Mouse (Mus musculus): ENCODE measurements around the gene Ccnb1. TPM values are rescaled to one million over a fixed set of nuclear protein-coding genes. Genes with fewer than 3 reads are reported as not detected.

Ccnb1 gene
- 4.3 and 11.2 TPM in 2 replicates for polyA plus RNA-seq (2012; rRNA removed)

DNA sequence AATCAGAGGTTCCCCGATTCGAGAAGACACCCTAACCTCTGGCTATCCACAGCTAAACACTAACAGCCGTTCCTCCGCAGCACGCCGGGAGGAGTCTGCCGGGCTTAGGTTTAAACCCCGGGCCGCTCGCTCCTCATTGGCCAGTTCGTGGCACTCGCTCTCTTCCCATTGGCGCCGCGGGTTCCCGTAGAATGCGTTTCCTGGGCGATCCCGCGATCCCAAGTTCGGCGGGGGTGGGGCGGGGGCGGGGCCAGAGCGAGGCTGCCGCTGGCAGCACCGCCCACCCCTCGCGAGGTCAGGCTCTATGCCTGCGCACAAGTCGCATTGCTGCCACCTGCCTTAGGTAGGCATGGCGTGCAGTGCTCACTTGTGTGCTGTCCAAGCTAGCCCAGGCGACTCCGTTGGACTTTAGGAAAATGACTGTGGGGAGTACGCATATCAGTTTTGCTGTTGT, at the start of gene Ccnb1:
Gene Ccnb1 (minus strand): TSS at position 157 of the 454 bp plus-strand sequence.
- Histone ChIP-seq H3K4me1 (ENCODE audit: control insufficient read depth, insufficient read depth, insufficient read length, low read length) (0 out of 2 replicates have a peak, but pooled peaks cover 2% of the 10 kb centered on the region), H3K27me3 (ENCODE audit: control insufficient read depth, insufficient read depth, low read length) (no peaks in the 10 kb centered on the region), H3K27ac (ENCODE audit: insufficient read depth, low read depth, low read length) (no peak within 1 kb of the TSS), H3K4me3 (ENCODE audit: low read depth, low read length) (peak within 1 kb of the TSS; percentile 64), H3K36me3 (ENCODE audit: control insufficient read depth, insufficient read depth, low read length) (0 out of 2 replicates have a peak, but pooled peaks cover 2% of the 10 kb centered on the region)
- WGBS = under 1% methylated on average over 35 of the region's 35 CpGs
- TF ChIP-seq CTCF (IDR thresholded peaks at IDR 0.05; ENCODE audit: extremely low read depth, insufficient read length, insufficient replicate concordance, low read depth, low read length) (no peak), POLR2A (IDR thresholded peaks at IDR 0.05; ENCODE audit: low read depth, low read length) (peak; percentile 39; the same call in 1 of the 2 replicates)

DNA sequence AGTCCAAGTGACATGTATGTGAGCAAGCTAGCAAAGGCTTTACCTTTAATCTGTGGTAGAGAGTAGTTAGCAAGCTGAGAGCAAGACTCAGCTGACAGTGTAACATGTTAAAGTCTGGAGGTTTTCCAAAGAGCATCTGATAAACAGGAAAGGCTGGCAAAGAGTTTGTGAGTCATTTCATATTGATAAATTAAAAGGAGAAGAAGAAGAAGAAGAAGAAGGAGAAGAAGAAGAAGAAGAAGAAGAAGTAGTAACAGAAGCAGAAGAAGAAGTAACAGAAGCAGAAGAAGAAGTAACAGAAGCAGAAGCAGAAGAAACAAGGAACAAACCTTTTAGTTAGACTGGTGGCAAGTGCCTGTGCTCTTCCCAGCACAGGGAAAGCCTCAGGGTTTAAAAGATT, 48.4 kb upstream of the Ccnb1 start:
- Histone ChIP-seq H3K27me3 (ENCODE audit: control insufficient read depth, insufficient read depth, low read length) (no peaks in the 10 kb centered on the region), H3K4me1 (ENCODE audit: control insufficient read depth, insufficient read depth, insufficient read length, low read length) (peaks cover 17% of the 10 kb centered on the region), H3K27ac (ENCODE audit: insufficient read depth, low read depth, low read length) (no peak overlapping the region), H3K36me3 (ENCODE audit: control insufficient read depth, insufficient read depth, low read length) (peaks cover 3% of the 10 kb centered on the region; the same call in 1 of the 2 replicates), H3K4me3 (ENCODE audit: low read depth, low read length) (no peak overlapping the region)
- no peak for TF ChIP-seq POLR2A (IDR thresholded peaks at IDR 0.05; ENCODE audit: low read depth, low read length)
- no peak for TF ChIP-seq CTCF (IDR thresholded peaks at IDR 0.05; ENCODE audit: extremely low read depth, insufficient read length, insufficient replicate concordance, low read depth, low read length)

DNA sequence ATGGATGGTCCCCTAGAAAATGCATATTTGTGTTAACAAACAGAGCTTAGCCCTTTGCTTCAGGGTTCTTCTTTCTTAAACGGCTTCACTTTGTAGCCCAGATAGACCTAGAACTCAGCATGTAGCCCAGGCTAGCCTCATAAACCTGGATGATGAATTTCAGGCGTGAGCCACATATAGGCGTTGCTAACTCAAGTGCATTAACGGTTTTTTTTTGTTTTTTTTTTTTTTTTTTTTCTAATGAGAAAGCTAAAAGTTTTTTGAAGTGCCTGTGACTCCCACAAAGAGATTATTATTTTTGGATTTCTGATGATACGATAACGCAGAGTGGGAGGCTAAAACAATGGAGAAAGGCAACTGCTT, 47.3 kb upstream of the Ccnb1 start:
- WGBS = 45% methylated on average over 6 of the region's 6 CpGs
- Histone ChIP-seq H3K36me3 (ENCODE audit: control insufficient read depth, insufficient read depth, low read length) (peaks cover 5% of the 10 kb centered on the region; the same call in 1 of the 2 replicates), H3K4me3 (ENCODE audit: low read depth, low read length) (no peak overlapping the region), H3K27ac (ENCODE audit: insufficient read depth, low read depth, low read length) (no peak overlapping the region), H3K27me3 (ENCODE audit: control insufficient read depth, insufficient read depth, low read length) (no peaks in the 10 kb centered on the region), H3K4me1 (ENCODE audit: control insufficient read depth, insufficient read depth, insufficient read length, low read length) (peaks cover 15% of the 10 kb centered on the region)
- TF ChIP-seq POLR2A (IDR thresholded peaks at IDR 0.05; ENCODE audit: low read depth, low read length) = no peak
- no peak for TF ChIP-seq CTCF (IDR thresholded peaks at IDR 0.05; ENCODE audit: extremely low read depth, insufficient read length, insufficient replicate concordance, low read depth, low read length)

- Histone ChIP-seq H3K27ac (ENCODE audit: insufficient read depth, low read depth, low read length) (peak within 1 kb of the TSS; percentile 95), H3K4me3 (ENCODE audit: low read depth, low read length) (peak within 1 kb of the TSS; percentile 96), H3K27me3 (ENCODE audit: control insufficient read depth, insufficient read depth, low read length) (no peaks in the 10 kb centered on the region), H3K36me3 (ENCODE audit: control insufficient read depth, insufficient read depth, low read length) (peaks cover 9% of the 10 kb centered on the region), H3K4me1 (ENCODE audit: control insufficient read depth, insufficient read depth, insufficient read length, low read length) (peaks cover 12% of the 10 kb centered on the region)
- peak; percentile 78 for TF ChIP-seq POLR2A (IDR thresholded peaks at IDR 0.05; ENCODE audit: low read depth, low read length)
- TF ChIP-seq CTCF (IDR thresholded peaks at IDR 0.05; ENCODE audit: extremely low read depth, insufficient read length, insufficient replicate concordance, low read depth, low read length) = peak; percentile 85
- WGBS = under 1% methylated on average over 93 of the region's 94 CpGs
Measured at GRCm38 (mm10) chr13:100832741-100833639, 46.6 kb upstream of the Ccnb1 start, which contains the start of gene Slc30a5. Gene Slc30a5 (minus strand): TSS chr13:100833427.

DNA sequence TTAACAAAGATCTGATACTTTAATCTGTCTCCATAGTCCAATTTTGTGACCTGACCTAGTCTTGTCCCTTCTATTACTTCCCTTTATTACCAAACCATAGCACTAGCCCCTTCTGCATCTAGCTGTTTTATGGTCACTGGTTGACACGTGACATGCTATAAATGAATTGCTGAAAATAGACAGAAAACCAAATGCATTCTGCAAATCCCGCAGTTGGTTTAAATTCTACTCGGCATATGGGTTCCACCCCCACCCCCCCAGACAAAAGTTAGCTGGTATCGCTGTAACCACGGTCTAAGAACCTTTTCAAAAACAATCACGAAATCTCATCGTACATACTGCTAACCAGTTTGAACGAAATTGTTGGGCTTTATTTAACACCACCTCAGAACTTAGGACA, 45.8 kb upstream of the Ccnb1 start:
- peak overlapping the region; percentile 96; the same call in 1 of the 2 replicates for H3K4me3 ChIP-seq (ENCODE audit: low read depth, low read length)
- H3K27me3 ChIP-seq (ENCODE audit: control insufficient read depth, insufficient read depth, low read length) = no peaks in the 10 kb centered on the region
- peaks cover 11% of the 10 kb centered on the region for H3K36me3 ChIP-seq (ENCODE audit: control insufficient read depth, insufficient read depth, low read length)
- H3K4me1 ChIP-seq (ENCODE audit: control insufficient read depth, insufficient read depth, insufficient read length, low read length) = peaks cover 7% of the 10 kb centered on the region
- no peak for TF ChIP-seq CTCF (IDR thresholded peaks at IDR 0.05; ENCODE audit: extremely low read depth, insufficient read length, insufficient replicate concordance, low read depth, low read length)
- TF ChIP-seq POLR2A (IDR thresholded peaks at IDR 0.05; ENCODE audit: low read depth, low read length) = no peak
- peak overlapping the region; percentile 95 for H3K27ac ChIP-seq (ENCODE audit: insufficient read depth, low read depth, low read length)
- WGBS = under 1% methylated on average over 8 of the region's 8 CpGs

- WGBS = 60% methylated on average over 6 of the region's 6 CpGs
- Histone ChIP-seq H3K27ac (ENCODE audit: insufficient read depth, low read depth, low read length) (peak overlapping the region; percentile 23; the same call in 1 of the 2 replicates), H3K4me3 (ENCODE audit: low read depth, low read length) (peak overlapping the region; percentile 41), H3K36me3 (ENCODE audit: control insufficient read depth, insufficient read depth, low read length) (peaks cover 16% of the 10 kb centered on the region), H3K27me3 (ENCODE audit: control insufficient read depth, insufficient read depth, low read length) (no peaks in the 10 kb centered on the region), H3K4me1 (ENCODE audit: control insufficient read depth, insufficient read depth, insufficient read length, low read length) (peaks cover 3% of the 10 kb centered on the region)
- no peak for TF ChIP-seq CTCF (IDR thresholded peaks at IDR 0.05; ENCODE audit: extremely low read depth, insufficient read length, insufficient replicate concordance, low read depth, low read length)
Measured at GRCm38 (mm10) chr13:100831123-100831522, 44.8 kb upstream of the Ccnb1 start.
